22 mouse cellular contexts compared by ENCODE assay signal in the genomic region with DNA sequence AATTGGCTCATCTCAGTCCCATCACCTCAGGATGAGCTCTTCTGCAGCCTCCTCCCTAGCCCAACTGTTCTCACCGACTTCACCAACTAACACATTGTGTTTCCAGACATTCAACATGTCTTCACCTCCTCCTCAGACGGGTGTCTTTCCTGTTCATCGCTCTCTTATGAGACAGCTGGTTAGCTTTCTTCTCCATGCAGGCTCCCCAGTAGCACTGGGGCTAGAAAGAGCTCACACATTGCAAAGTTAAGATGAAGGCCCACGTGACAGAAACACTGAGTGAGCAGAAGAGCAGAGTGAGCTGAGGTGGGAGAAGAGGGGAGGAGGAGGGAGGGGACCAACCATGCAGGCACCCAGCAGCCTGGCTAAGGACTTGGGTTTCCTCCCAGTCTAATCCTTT. TPM values are rescaled to one million over a fixed set of nuclear protein-coding genes. Genes with fewer than 3 reads are reported as not detected.
DNase-seq lines count a peak whose midpoint lies in the region; ATAC-seq and TF ChIP-seq lines count a peak whose summit lies in the region.
"Had no signal": no experiment of that assay in that cellular context is flagged by ENCODE, and none has a peak within 500 bp of the region (broad histone marks: within the 10 kb centered on the region; RNA-seq: fewer than 3 reads in every experiment).

No protein-coding gene starts in this region.

- peak; percentile 46 for DNase-seq in layer of hippocampus, adult 9-11 months
- no peak for DNase-seq in layer of hippocampus, postnatal 25 days (ENCODE audit: extremely low spot score in 1 of 2, low spot score in 1 of 2)
- no peak for DNase-seq in testis, postnatal 14 days (ENCODE audit: low spot score)
- peak; percentile 68 for DNase-seq in thymus, postnatal 0 days (ENCODE audit: low spot score)
- no peak for DNase-seq in midbrain, embryonic 14.5 days
- DNase-seq: adrenal gland, adult 2 months; cerebellum, adult 9-11 months; heart, postnatal 14 days; kidney, adult 2 months; kidney, postnatal 25 days; liver, embryonic 13.5 days; lung, embryonic 14.5 days; lung, postnatal 36 days; spleen, adult 18-20 months had no signal

- no peaks in the 10 kb centered on the region; the same call in none of the 2 replicates for H3K36me3 ChIP-seq in testis, adult 2 months (ENCODE audit: control insufficient read depth, insufficient read depth, low read length)
- H3K36me3 ChIP-seq in midbrain, embryonic 13.5 days = no peaks in the 10 kb centered on the region
- H3K36me3 ChIP-seq in midbrain, embryonic 14.5 days (ENCODE audit: control insufficient read depth, insufficient read depth, low read length) = no peaks in the 10 kb centered on the region
- H3K36me3 ChIP-seq: forebrain, embryonic 12.5 days; heart, embryonic 10.5 days; hindbrain, embryonic 13.5 days; limb, embryonic 13.5 days; liver, embryonic 13.5 days had no signal

- ATAC-seq in midbrain, embryonic 13.5 days = no peak
- no peak for ATAC-seq in midbrain, embryonic 14.5 days (ENCODE audit: low FRiP score, low TSS enrichment)
- ATAC-seq: inflammation-experienced regulatory T-cells, adult 6 months had no signal

- no peak overlapping the region for H3K9ac ChIP-seq in midbrain, embryonic 13.5 days (replicated peaks)
- no peak overlapping the region for H3K9ac ChIP-seq in midbrain, embryonic 14.5 days (replicated peaks; ENCODE audit: low read length)
- H3K9ac ChIP-seq: forebrain, embryonic 12.5 days; hindbrain, embryonic 13.5 days; limb, embryonic 13.5 days; liver, embryonic 13.5 days; lung, embryonic 14.5 days had no signal

- no peaks in the 10 kb centered on the region for H3K27me3 ChIP-seq in testis, adult 2 months (ENCODE audit: control insufficient read depth, insufficient read depth, low read length)
- H3K27me3 ChIP-seq in midbrain, embryonic 13.5 days = no peaks in the 10 kb centered on the region
- H3K27me3 ChIP-seq in midbrain, embryonic 14.5 days (ENCODE audit: control insufficient read depth, insufficient read depth, low read length) = no peaks in the 10 kb centered on the region
- H3K27me3 ChIP-seq: forebrain, embryonic 12.5 days; hindbrain, embryonic 13.5 days; limb, embryonic 13.5 days; liver, embryonic 13.5 days had no signal

- TF ChIP-seq CTCF in testis, adult 2 months (IDR thresholded peaks at IDR 0.05; ENCODE audit: control insufficient read depth, insufficient read depth, insufficient replicate concordance, low read depth, low read length) = no peak

- no peak overlapping the region for H3K4me2 ChIP-seq in midbrain, embryonic 13.5 days (replicated peaks)
- H3K4me2 ChIP-seq in midbrain, embryonic 14.5 days (ENCODE audit: low read length) = no peak overlapping the region
- H3K4me2 ChIP-seq: forebrain, embryonic 12.5 days; hindbrain, embryonic 13.5 days; limb, embryonic 13.5 days; liver, embryonic 13.5 days; lung, embryonic 14.5 days had no signal

- H3K27ac ChIP-seq in testis, adult 2 months (ENCODE audit: control insufficient read depth, insufficient read depth, low read depth, low read length) = no peak overlapping the region
- no peak overlapping the region for H3K27ac ChIP-seq in midbrain, embryonic 13.5 days
- no peak overlapping the region for H3K27ac ChIP-seq in midbrain, embryonic 14.5 days (replicated peaks; ENCODE audit: low read depth, low read length)
- H3K27ac ChIP-seq: forebrain, embryonic 12.5 days; heart, embryonic 10.5 days; hindbrain, embryonic 13.5 days; limb, embryonic 13.5 days; liver, embryonic 13.5 days had no signal

- 77% methylated on average over 4 of the region's 4 CpGs for WGBS in midbrain, embryonic 13.5 days
- 68% methylated on average over 4 of the region's 4 CpGs for WGBS in midbrain, embryonic 14.5 days

- TF ChIP-seq POLR2A in testis, adult 2 months (IDR thresholded peaks at IDR 0.05; ENCODE audit: control insufficient read depth, low read depth, low read length) = no peak

- no peaks in the 10 kb centered on the region for H3K9me3 ChIP-seq in midbrain, embryonic 13.5 days
- no peaks in the 10 kb centered on the region for H3K9me3 ChIP-seq in midbrain, embryonic 14.5 days (ENCODE audit: control insufficient read depth, low read length)
- H3K9me3 ChIP-seq: forebrain, embryonic 12.5 days; heart, embryonic 10.5 days; hindbrain, embryonic 13.5 days; limb, embryonic 13.5 days; liver, embryonic 13.5 days had no signal

- H3K4me3 ChIP-seq in testis, adult 2 months (ENCODE audit: control insufficient read depth, low read depth, low read length) = peak overlapping the region; percentile 13; the same call in 1 of the 2 replicates
- no peak overlapping the region for H3K4me3 ChIP-seq in midbrain, embryonic 13.5 days (replicated peaks)
- H3K4me3 ChIP-seq in midbrain, embryonic 14.5 days (replicated peaks; ENCODE audit: low read depth, low read length) = no peak overlapping the region
- H3K4me3 ChIP-seq: forebrain, embryonic 12.5 days; heart, embryonic 10.5 days; hindbrain, embryonic 13.5 days; limb, embryonic 13.5 days; liver, embryonic 13.5 days had no signal

- no peaks in the 10 kb centered on the region for H3K4me1 ChIP-seq in testis, adult 2 months (ENCODE audit: control insufficient read depth, insufficient read depth, low read length)
- 0 out of 2 replicates have a peak, but pooled peaks cover 12% of the 10 kb centered on the region for H3K4me1 ChIP-seq in midbrain, embryonic 13.5 days (replicated peaks)
- H3K4me1 ChIP-seq in midbrain, embryonic 14.5 days (ENCODE audit: control insufficient read depth, insufficient read depth, low read length) = no peaks in the 10 kb centered on the region
- H3K4me1 ChIP-seq: hindbrain, embryonic 13.5 days had no signal

RNA-seq across cellular contexts. Expression of gene Spcs2, which starts 38.9 kb away (rescaled TPM):
- total RNA-seq in layer of hippocampus, postnatal 25 days (2021) = 100 to 1,000 TPM in 1 of 2 experiments, 10 to 100 TPM in 1; 89.9 to 104 TPM
- polyA plus RNA-seq in testis, adult 2 months (2012; rRNA removed) = 142 and 204 TPM in 2 replicates
- 491 and 521 TPM in 2 replicates for polyA plus RNA-seq in thymus, postnatal 0 days (2015; fragmentation: Nextera tagmentation; extraction: Ambion mirVana)
- polyA plus RNA-seq in midbrain, embryonic 13.5 days (2015; fragmentation: Nextera tagmentation; extraction: Ambion mirVana) = 326 and 337 TPM in 2 replicates
- 285 and 286 TPM in 2 replicates for polyA plus RNA-seq in midbrain, embryonic 14.5 days (2014; fragmentation: Nextera tagmentation; extraction: Ambion mirVana)

RNA-seq across cellular contexts. Expression of gene Xrra1, which starts 43.3 kb away (rescaled TPM):
- 1 to 10 TPM in 1 of 2 experiments, under 1 TPM in 1; 0.94 to 1.1 TPM for total RNA-seq in layer of hippocampus, postnatal 25 days (2021)
- polyA plus RNA-seq in testis, adult 2 months (2012; rRNA removed) = 268 and 301 TPM in 2 replicates
- 9.4 and 13.8 TPM in 2 replicates for polyA plus RNA-seq in thymus, postnatal 0 days (2015; fragmentation: Nextera tagmentation; extraction: Ambion mirVana)
- 0.62 and 0.79 TPM in 2 replicates for polyA plus RNA-seq in midbrain, embryonic 13.5 days (2015; fragmentation: Nextera tagmentation; extraction: Ambion mirVana)
- 1.0 and 1.2 TPM in 2 replicates for polyA plus RNA-seq in midbrain, embryonic 14.5 days (2014; fragmentation: Nextera tagmentation; extraction: Ambion mirVana)
- total RNA-seq: neutrophil, adult 5-6 weeks had no signal
- polyA plus RNA-seq: inflammation-experienced regulatory T-cells, adult 6 months; liver, embryonic 13.5 days had no signal

Comparison
In these comparisons a context has a peak if more than half of its experiments do, and no peak if none do; other contexts are left out.
1. DNase-seq: peak in layer of hippocampus, adult 9-11 months (single experiment) and thymus, postnatal 0 days (single experiment); none in layer of hippocampus, postnatal 25 days (0 of 2), testis, postnatal 14 days (single experiment) and midbrain, embryonic 14.5 days (single experiment).
2. RNA of gene Xrra1, which starts 43.3 kb away (polyA plus RNA-seq): 268 to 301 TPM in testis, adult 2 months; 9.4 to 13.8 TPM in thymus, postnatal 0 days, 1.0 to 1.2 TPM in midbrain, embryonic 14.5 days and 0.62 to 0.79 TPM in midbrain, embryonic 13.5 days; every median in the first group is over 10 times any median in the second.